Mouse (Mus musculus) midbrain, postnatal 0 days (tissue): ENCODE data around the gene Derl3. TPM values are rescaled to one million over a fixed set of nuclear protein-coding genes. Genes with fewer than 3 reads are reported as not detected.

ENCODE experiments used
- ATAC-seq: fragments of 200-750 bp; cut with Nextera tagmentation; 2 replicates; pipeline ENCODE4 v1.8.0; 2017; ENCODE audit warnings: moderate number of reproducible peaks, mild to moderate bottlenecking, moderate TSS enrichment, moderate library complexity; ENCODE audit not compliant: low FRiP score
- DNase-seq: peaks from one replicate; pipeline ENCODE4 v3.0.0-alpha.2; 2015; ENCODE audit warnings: low spot score
- H3K27ac ChIP-seq: fragments of 300-500 bp; sonication (generic); 2 replicates; pipeline ENCODE4 v1.5.1; 2014; ENCODE audit warnings: low read depth, mild to moderate bottlenecking, low read length, mixed read lengths
- H3K27me3 ChIP-seq: fragments of 300-500 bp; sonication (generic); 2 replicates; pipeline ENCODE4 v1.6.1; 2014; ENCODE audit warnings: low read length, control low read depth, mixed read lengths; ENCODE audit not compliant: insufficient read depth
- H3K36me3 ChIP-seq: fragments of 300-500 bp; sonication (generic); 2 replicates; pipeline ENCODE4 v1.6.1; 2014; ENCODE audit warnings: low read length, control low read depth, mixed read lengths; ENCODE audit not compliant: insufficient read depth
- H3K4me1 ChIP-seq: fragments of 300-500 bp; sonication (generic); 2 replicates; pipeline ENCODE4 v1.6.1; 2014; ENCODE audit warnings: mild to moderate bottlenecking, control low read depth, antibody characterized with exemption, low read length, mixed read lengths; ENCODE audit not compliant: insufficient read depth
- H3K4me2 ChIP-seq: fragments of 300-500 bp; sonication (generic); 2 replicates; pipeline ENCODE4 v1.6.1; 2014; ENCODE audit warnings: low read depth, mild to moderate bottlenecking, low read length, mixed read lengths; ENCODE audit not compliant: poor library complexity, severe bottlenecking
- H3K4me3 ChIP-seq: fragments of 300-500 bp; sonication (generic); 2 replicates; pipeline ENCODE4 v1.5.1; 2014; ENCODE audit warnings: low read depth, mild to moderate bottlenecking, low read length, moderate library complexity
- H3K9ac ChIP-seq: fragments of 300-500 bp; sonication (generic); replicated peaks from 2 replicates; pipeline ENCODE4 v1.6.1; 2014; ENCODE audit warnings: mild to moderate bottlenecking, low read length, moderate library complexity, mixed read lengths; ENCODE audit not compliant: poor library complexity, severe bottlenecking
- H3K9me3 ChIP-seq: fragments of 300-500 bp; sonication (generic); 2 replicates; pipeline ENCODE4 v1.6.1; 2016; ENCODE audit warnings: low read length, control low read depth
- CTCF ChIP-seq: IDR thresholded peaks from 2 replicates; pipeline ENCODE4 v1.5.1; 2016; ENCODE audit warnings: antibody characterized with exemption, mild to moderate bottlenecking
- WGBS: fragments of 180-500 bp; shearing (Covaris S2); extraction: QIAGEN DNeasy Blood & Tissue Kit; methylation state at CpG from one replicate; pipeline ENCODE4 v1.1.7; 2014; 5-methylcytosine and 5-hydroxymethylcytosine counted together
- polyA plus RNA-seq: library from polyadenylated mRNA; unstranded; fragments of >200 nt; fragmentation: Nextera tagmentation; extraction: Ambion mirVana; gene quantifications from 2 replicates; pipeline ENCODE4 v1.2.1, GENCODE M21; 2015
- total RNA-seq: library from RNA; depleted of rRNA; stranded (reverse); fragments of >200 nt; gene quantifications from 2 replicates; pipeline ENCODE4 v1.2.3, GENCODE M21; 2014

The Derl3 gene
- total and polyA plus RNA-seq, 2 experiments from 2014 or later = 1.4 TPM

- Histone ChIP-seq H3K27ac (no peak within 1 kb of the TSS), H3K9ac (peak within 1 kb of the TSS; percentile 61), H3K4me2 (peak within 1 kb of the TSS; percentile 85), H3K9me3 (no peaks in the 10 kb centered on the region), H3K4me3 (peak within 1 kb of the TSS; percentile 39), H3K27me3 (no peaks in the 10 kb centered on the region), H3K36me3 (no peaks in the 10 kb centered on the region), H3K4me1 (no peaks in the 10 kb centered on the region)
- no peak for ATAC-seq
- no peak for TF ChIP-seq CTCF
- no peak for DNase-seq
- 37% methylated on average over 6 of the region's 6 CpGs for WGBS
These were observed 39.7 kb downstream of the Derl3 start, which contains the start of gene Chchd10 for GRCm38 (mm10) chr10:75932891-75933290. Gene Chchd10, plus strand, starts transcription at chr10:75933130.

GRCm38 (mm10) chr10:75934991-75935390 lies 41.8 kb downstream of the Derl3 start:
- whole genome bisulfite sequencing = 83% methylated on average over 1 of the region's 1 CpGs
- Histone ChIP-seq H3K9ac (no peak overlapping the region), H3K4me1 (no peaks in the 10 kb centered on the region), H3K36me3 (no peaks in the 10 kb centered on the region), H3K4me2 (peak overlapping the region; percentile 84), H3K27me3 (no peaks in the 10 kb centered on the region), H3K27ac (no peak overlapping the region), H3K9me3 (no peaks in the 10 kb centered on the region), H3K4me3 (peak overlapping the region; percentile 68; the same call in 1 of the 2 replicates)
- DNase-seq (no peak), ATAC-seq (no peak)
- no peak for TF ChIP-seq CTCF

- TF ChIP-seq CTCF = no peak
- Histone ChIP-seq H3K4me2 (peak within 1 kb of the TSS; percentile 84), H3K9ac (peak within 1 kb of the TSS; percentile 77), H3K4me1 (no peaks in the 10 kb centered on the region), H3K27ac (peak within 1 kb of the TSS; percentile 69), H3K36me3 (no peaks in the 10 kb centered on the region), H3K27me3 (no peaks in the 10 kb centered on the region), H3K4me3 (peak within 1 kb of the TSS; percentile 68), H3K9me3 (no peaks in the 10 kb centered on the region)
- WGBS = 1% methylated on average over 46 of the region's 51 CpGs
- DNase-seq (peak; percentile 83), ATAC-seq (peak; percentile 57)
These were observed 42.7 kb downstream of the Derl3 start, which contains the start of gene Mmp11 for GRCm38 (mm10) chr10:75935680-75936541. Gene Mmp11, minus strand, starts transcription at chr10:75936496.

GRCm38 (mm10) chr10:75936909-75937667 lies 43.9 kb downstream of the Derl3 start:
- WGBS = 38% methylated on average over 18 of the region's 18 CpGs
- Histone ChIP-seq H3K4me2 (peak overlapping the region; percentile 37), H3K36me3 (no peaks in the 10 kb centered on the region), H3K27ac (no peak overlapping the region), H3K9me3 (no peaks in the 10 kb centered on the region), H3K27me3 (no peaks in the 10 kb centered on the region), H3K9ac (no peak overlapping the region), H3K4me1 (no peaks in the 10 kb centered on the region), H3K4me3 (no peak overlapping the region)
- no peak for TF ChIP-seq CTCF
- no peak for ATAC-seq
- no peak for DNase-seq

- H3K36me3 ChIP-seq = no peaks in the 10 kb centered on the region
- no peaks in the 10 kb centered on the region for H3K9me3 ChIP-seq
- WGBS = 55% methylated on average over 10 of the region's 10 CpGs
- H3K27ac ChIP-seq = no peak overlapping the region
- ATAC-seq (no peak), DNase-seq (no peak)
- H3K4me2 ChIP-seq = peak overlapping the region; percentile 37
- H3K4me3 ChIP-seq = no peak overlapping the region
- H3K9ac ChIP-seq = no peak overlapping the region
- no peak for TF ChIP-seq CTCF
- no peaks in the 10 kb centered on the region for H3K4me1 ChIP-seq
- no peaks in the 10 kb centered on the region for H3K27me3 ChIP-seq
These were observed 44.8 kb downstream of the Derl3 start for GRCm38 (mm10) chr10:75937851-75938643.
